Mouse (Mus musculus) embryonic facial prominence, embryonic 12.5 days (tissue): Measurements from ENCODE around the gene Csnk2b. TPM values are rescaled to one million over a fixed set of nuclear protein-coding genes. Genes with fewer than 3 reads are reported as not detected.

ENCODE experiments used
- ATAC-seq: fragments of 200-750 bp; cut with Nextera tagmentation; 2 replicates; pipeline ENCODE4 v1.8.0; 2017; ENCODE audit not compliant: insufficient number of reproducible peaks, insufficient read depth, low FRiP score, low TSS enrichment
- H3K27ac ChIP-seq: fragments of 300-500 bp; sonication (generic); 2 replicates; pipeline ENCODE4 v1.5.1; 2016; ENCODE audit warnings: mild to moderate bottlenecking
- H3K27me3 ChIP-seq: fragments of 300-500 bp; sonication (generic); 2 replicates; pipeline ENCODE4 v1.6.1; 2016; ENCODE audit warnings: mild to moderate bottlenecking, moderate library complexity
- H3K36me3 ChIP-seq: fragments of 300-500 bp; sonication (generic); 2 replicates; pipeline ENCODE4 v1.6.1; 2016; ENCODE audit warnings: mild to moderate bottlenecking
- H3K4me1 ChIP-seq: fragments of 300-500 bp; sonication (generic); 2 replicates; pipeline ENCODE4 v1.6.1; 2016
- H3K4me2 ChIP-seq: fragments of 300-500 bp; sonication (generic); replicated peaks from 2 replicates; pipeline ENCODE4 v1.6.1; 2016; ENCODE audit warnings: mild to moderate bottlenecking, moderate library complexity
- H3K4me3 ChIP-seq: fragments of 300-500 bp; sonication (generic); 2 replicates; pipeline ENCODE4 v1.5.1; 2016; ENCODE audit warnings: mild to moderate bottlenecking
- H3K9ac ChIP-seq: fragments of 300-500 bp; sonication (generic); 2 replicates; pipeline ENCODE4 v1.6.1; 2016; ENCODE audit warnings: mild to moderate bottlenecking, moderate library complexity
- H3K9me3 ChIP-seq: fragments of 300-500 bp; sonication (generic); 2 replicates; pipeline ENCODE4 v1.6.1; 2016; ENCODE audit warnings: mild to moderate bottlenecking, moderate library complexity
- WGBS: fragments of 180-500 bp; shearing (Covaris S2); methylation state at CpG from one replicate; pipeline ENCODE4 v1.1.7; 2016; 5-methylcytosine and 5-hydroxymethylcytosine counted together
- polyA plus RNA-seq: library from polyadenylated mRNA; unstranded; fragments of >200 nt; fragmentation: Nextera tagmentation; extraction: Ambion mirVana; gene quantifications from 2 replicates; pipeline ENCODE4 v1.2.1, GENCODE M21; 2016

The Csnk2b gene
- polyA plus RNA-seq, 1 experiment from 2014 or later, result 254 TPM

GRCm38 (mm10) chr17:35111774-35112173 is 10.1 kb downstream of the Csnk2b start:
- no peak overlapping the region for H3K27ac ChIP-seq
- no peaks in the 10 kb centered on the region for H3K27me3 ChIP-seq
- no peak for ATAC-seq
- no peak overlapping the region for H3K4me3 ChIP-seq
- WGBS, result 82% methylated on average over 9 of the region's 9 CpGs
- H3K4me2 ChIP-seq, result no peak overlapping the region
- no peaks in the 10 kb centered on the region for H3K4me1 ChIP-seq
- H3K36me3 ChIP-seq, result peaks cover 24% of the 10 kb centered on the region
- H3K9me3 ChIP-seq, result no peaks in the 10 kb centered on the region
- no peak overlapping the region for H3K9ac ChIP-seq

- WGBS, result 80% methylated on average over 6 of the region's 6 CpGs
- Histone ChIP-seq H3K27ac (no peak within 1 kb of the TSS), H3K4me3 (no peak within 1 kb of the TSS), H3K9ac (no peak within 1 kb of the TSS), H3K4me2 (no peak within 1 kb of the TSS), H3K36me3 (peaks cover 6% of the 10 kb centered on the region; the same call in 1 of the 2 replicates), H3K4me1 (no peaks in the 10 kb centered on the region), H3K9me3 (no peaks in the 10 kb centered on the region), H3K27me3 (no peaks in the 10 kb centered on the region)
- no peak for ATAC-seq
These were observed 13.8 kb downstream of the Csnk2b start, which contains the start of gene Ly6g5c for GRCm38 (mm10) chr17:35108097-35108496. Ly6g5c (plus strand) TSS chr17:35108279.

- H3K27ac ChIP-seq, result no peak overlapping the region
- no peak overlapping the region for H3K4me3 ChIP-seq
- no peak overlapping the region for H3K9ac ChIP-seq
- WGBS, result 64% methylated on average over 3 of the region's 3 CpGs
- no peak overlapping the region; the same call in 1 of the 2 replicates for H3K4me2 ChIP-seq
- no peak for ATAC-seq
- peaks cover 22% of the 10 kb centered on the region for H3K36me3 ChIP-seq
- H3K9me3 ChIP-seq, result no peaks in the 10 kb centered on the region
- no peaks in the 10 kb centered on the region for H3K27me3 ChIP-seq
- H3K4me1 ChIP-seq, result no peaks in the 10 kb centered on the region
These were observed 15.3 kb downstream of the Csnk2b start for GRCm38 (mm10) chr17:35106522-35106921.

- H3K27me3 ChIP-seq, result no peaks in the 10 kb centered on the region
- 0 out of 2 replicates have a peak overlapping the region, but pooled peaks have one; percentile 11 for H3K27ac ChIP-seq
- peak overlapping the region; percentile 24 for H3K9ac ChIP-seq
- H3K36me3 ChIP-seq, result peaks cover 29% of the 10 kb centered on the region
- no peaks in the 10 kb centered on the region for H3K9me3 ChIP-seq
- no peak for ATAC-seq
- peak overlapping the region; percentile 23 for H3K4me2 ChIP-seq
- H3K4me1 ChIP-seq, result no peaks in the 10 kb centered on the region
- H3K4me3 ChIP-seq, result no peak overlapping the region
- 25% methylated on average over 13 of the region's 13 CpGs for WGBS
These were observed 16.0 kb downstream of the Csnk2b start for GRCm38 (mm10) chr17:35105740-35106389.

- no peak for ATAC-seq
- WGBS, result 80% methylated on average over 6 of the region's 6 CpGs
- Histone ChIP-seq H3K9ac (no peak overlapping the region), H3K4me1 (no peaks in the 10 kb centered on the region), H3K9me3 (no peaks in the 10 kb centered on the region), H3K4me3 (no peak overlapping the region), H3K36me3 (peaks cover 40% of the 10 kb centered on the region), H3K27me3 (no peaks in the 10 kb centered on the region), H3K27ac (no peak overlapping the region), H3K4me2 (no peak overlapping the region)
These were observed 17.1 kb downstream of the Csnk2b start for GRCm38 (mm10) chr17:35104754-35105153.

- peaks cover 47% of the 10 kb centered on the region for H3K36me3 ChIP-seq
- H3K9me3 ChIP-seq, result no peaks in the 10 kb centered on the region
- H3K27me3 ChIP-seq, result no peaks in the 10 kb centered on the region
- H3K4me3 ChIP-seq, result no peak overlapping the region
- H3K4me2 ChIP-seq, result no peak overlapping the region
- ATAC-seq, result no peak
- no peak overlapping the region for H3K9ac ChIP-seq
- WGBS, result 85% methylated on average over 7 of the region's 7 CpGs
- H3K4me1 ChIP-seq, result no peaks in the 10 kb centered on the region
- no peak overlapping the region for H3K27ac ChIP-seq
These were observed 17.8 kb downstream of the Csnk2b start for GRCm38 (mm10) chr17:35104079-35104478.

- no peak overlapping the region for H3K27ac ChIP-seq
- H3K9me3 ChIP-seq, result no peaks in the 10 kb centered on the region
- no peak overlapping the region for H3K9ac ChIP-seq
- H3K27me3 ChIP-seq, result no peaks in the 10 kb centered on the region
- H3K4me1 ChIP-seq, result no peaks in the 10 kb centered on the region
- no peak for ATAC-seq
- 66% methylated on average over 6 of the region's 6 CpGs for WGBS
- H3K36me3 ChIP-seq, result peaks cover 55% of the 10 kb centered on the region
- H3K4me2 ChIP-seq, result no peak overlapping the region
- no peak overlapping the region for H3K4me3 ChIP-seq
These were observed 18.6 kb downstream of the Csnk2b start for GRCm38 (mm10) chr17:35103221-35103690.

- H3K27ac ChIP-seq, result no peak overlapping the region
- no peaks in the 10 kb centered on the region for H3K4me1 ChIP-seq
- 78% methylated on average over 6 of the region's 8 CpGs for WGBS
- no peaks in the 10 kb centered on the region for H3K27me3 ChIP-seq
- H3K9me3 ChIP-seq, result no peaks in the 10 kb centered on the region
- no peak overlapping the region for H3K4me3 ChIP-seq
- H3K4me2 ChIP-seq, result no peak overlapping the region
- no peak for ATAC-seq
- H3K36me3 ChIP-seq, result peaks cover 62% of the 10 kb centered on the region
- H3K9ac ChIP-seq, result no peak overlapping the region
These were observed 19.6 kb downstream of the Csnk2b start for GRCm38 (mm10) chr17:35102299-35102698.

- WGBS, result 86% methylated on average over 11 of the region's 11 CpGs
- H3K36me3 ChIP-seq, result peaks cover 73% of the 10 kb centered on the region
- H3K4me3 ChIP-seq, result no peak overlapping the region
- no peak overlapping the region for H3K4me2 ChIP-seq
- no peaks in the 10 kb centered on the region for H3K27me3 ChIP-seq
- no peak overlapping the region for H3K27ac ChIP-seq
- ATAC-seq, result no peak
- H3K9me3 ChIP-seq, result no peaks in the 10 kb centered on the region
- H3K9ac ChIP-seq, result no peak overlapping the region
- no peaks in the 10 kb centered on the region for H3K4me1 ChIP-seq
These were observed 20.7 kb downstream of the Csnk2b start for GRCm38 (mm10) chr17:35101161-35101560.

- H3K4me2 ChIP-seq, result no peak overlapping the region
- H3K27ac ChIP-seq, result no peak overlapping the region
- H3K9me3 ChIP-seq, result no peaks in the 10 kb centered on the region
- no peaks in the 10 kb centered on the region for H3K4me1 ChIP-seq
- 83% methylated on average over 10 of the region's 10 CpGs for WGBS
- H3K36me3 ChIP-seq, result peaks cover 80% of the 10 kb centered on the region
- no peak for ATAC-seq
- no peak overlapping the region for H3K4me3 ChIP-seq
- no peak overlapping the region for H3K9ac ChIP-seq
- no peaks in the 10 kb centered on the region for H3K27me3 ChIP-seq
These were observed 21.6 kb downstream of the Csnk2b start for GRCm38 (mm10) chr17:35100196-35100765.

- Histone ChIP-seq H3K27ac (no peak overlapping the region), H3K4me3 (no peak overlapping the region), H3K9ac (no peak overlapping the region), H3K36me3 (peaks cover 91% of the 10 kb centered on the region), H3K4me2 (no peak overlapping the region), H3K4me1 (no peaks in the 10 kb centered on the region), H3K27me3 (no peaks in the 10 kb centered on the region), H3K9me3 (no peaks in the 10 kb centered on the region)
- no peak for ATAC-seq
- WGBS, result 82% methylated on average over 12 of the region's 12 CpGs
These were observed 24.6 kb downstream of the Csnk2b start for GRCm38 (mm10) chr17:35097164-35097655.

GRCm38 (mm10) chr17:35096597-35096996 is 25.3 kb downstream of the Csnk2b start:
- Histone ChIP-seq H3K27me3 (no peaks in the 10 kb centered on the region), H3K27ac (no peak overlapping the region), H3K36me3 (peaks cover 90% of the 10 kb centered on the region), H3K4me3 (no peak overlapping the region), H3K4me1 (no peaks in the 10 kb centered on the region), H3K4me2 (no peak overlapping the region), H3K9ac (no peak overlapping the region), H3K9me3 (no peaks in the 10 kb centered on the region)
- WGBS, result 77% methylated on average over 12 of the region's 12 CpGs
- ATAC-seq, result no peak
